Mouse (Mus musculus) intestine, postnatal 0 days (tissue): ENCODE results near the gene 5730522E02Rik. TPM values are rescaled to one million over a fixed set of nuclear protein-coding genes. Genes with fewer than 3 reads are reported as not detected.

Experiments
- ATAC-seq: fragments of 200-750 bp; cut with Nextera tagmentation; 2 replicates; pipeline ENCODE4 v1.8.0; 2017; ENCODE audit warnings: mild to moderate bottlenecking, moderate TSS enrichment, moderate library complexity
- H3K27ac ChIP-seq: fragments of 300-500 bp; sonication (generic); 2 replicates; pipeline ENCODE4 v1.5.1; 2014; ENCODE audit warnings: mild to moderate bottlenecking, low read depth, low read length, moderate library complexity
- H3K27me3 ChIP-seq: fragments of 300-500 bp; sonication (generic); replicated peaks from 2 replicates; pipeline ENCODE4 v1.6.1; 2014; ENCODE audit warnings: low read length, mixed read lengths; ENCODE audit not compliant: control insufficient read depth, insufficient read depth
- H3K36me3 ChIP-seq: fragments of 300-500 bp; sonication (generic); 2 replicates; pipeline ENCODE4 v1.6.1; 2014; ENCODE audit warnings: mild to moderate bottlenecking, moderate library complexity; ENCODE audit not compliant: control insufficient read depth, insufficient read depth
- H3K4me1 ChIP-seq: fragments of 300-500 bp; sonication (generic); replicated peaks from 2 replicates; pipeline ENCODE4 v1.6.1; 2014; ENCODE audit warnings: antibody characterized with exemption, low read length, mixed read lengths; ENCODE audit not compliant: control insufficient read depth, insufficient read depth
- H3K4me2 ChIP-seq: fragments of 300-500 bp; sonication (generic); replicated peaks from 2 replicates; pipeline ENCODE4 v1.6.1; 2014; ENCODE audit warnings: low read depth, mild to moderate bottlenecking, moderate library complexity
- H3K4me3 ChIP-seq: fragments of 300-500 bp; sonication (generic); 2 replicates; pipeline ENCODE4 v1.5.1; 2014; ENCODE audit warnings: low read depth, low read length
- H3K9ac ChIP-seq: fragments of 300-500 bp; sonication (generic); 2 replicates; pipeline ENCODE4 v1.6.1; 2014; ENCODE audit warnings: mild to moderate bottlenecking, low read depth, low read length
- H3K9me3 ChIP-seq: fragments of 300-500 bp; sonication (generic); 2 replicates; pipeline ENCODE4 v1.6.1; 2016; ENCODE audit warnings: mixed run types; ENCODE audit not compliant: control insufficient read depth
- CTCF ChIP-seq: sonication (generic); IDR thresholded peaks from 2 replicates; pipeline ENCODE4 v1.5.1; 2016; ENCODE audit warnings: low read depth, mild to moderate bottlenecking, control low read depth, antibody characterized with exemption, moderate library complexity
- WGBS: fragments of 180-500 bp; shearing (Covaris S2); extraction: QIAGEN DNeasy Blood & Tissue Kit; methylation state at CpG from one replicate; pipeline ENCODE4 v1.1.7; 2014; 5-methylcytosine and 5-hydroxymethylcytosine counted together
- polyA plus RNA-seq: library from polyadenylated mRNA; unstranded; fragments of >200 nt; fragmentation: Nextera tagmentation; extraction: Ambion mirVana; gene quantifications from 2 replicates; pipeline ENCODE4 v1.2.1, GENCODE M21; 2015

Gene 5730522E02Rik
- polyA plus RNA-seq, 1 experiment from 2014 or later, result 0.77 TPM

DNA sequence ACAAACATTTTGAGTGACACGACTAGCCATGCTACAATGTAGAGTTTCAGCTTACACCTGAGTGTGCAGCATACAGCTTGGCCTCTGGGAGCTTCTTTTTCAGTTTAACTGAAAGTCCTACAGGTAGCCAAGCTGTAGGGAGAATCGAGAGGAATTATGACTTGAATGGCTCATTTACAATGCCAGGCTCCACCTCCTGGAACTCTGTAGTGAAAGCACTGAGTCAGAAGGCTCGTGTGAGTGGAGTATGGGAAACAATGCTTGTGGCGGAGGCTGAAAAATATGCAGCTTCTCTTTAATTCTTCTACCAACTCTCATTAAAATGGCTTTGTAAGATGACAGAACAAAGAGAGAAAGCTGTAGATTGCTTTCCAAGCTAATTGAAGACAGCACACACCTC is 92.9 kb downstream of the 5730522E02Rik start:
- Histone ChIP-seq H3K9me3 (no peaks in the 10 kb centered on the region), H3K27ac (no peak overlapping the region), H3K9ac (no peak overlapping the region), H3K4me2 (no peak overlapping the region), H3K4me3 (no peak overlapping the region), H3K4me1 (no peaks in the 10 kb centered on the region), H3K36me3 (no peaks in the 10 kb centered on the region), H3K27me3 (no peaks in the 10 kb centered on the region)
- TF ChIP-seq CTCF, result no peak
- no peak for ATAC-seq
- WGBS, result 52% methylated on average over 4 of the region's 4 CpGs

DNA sequence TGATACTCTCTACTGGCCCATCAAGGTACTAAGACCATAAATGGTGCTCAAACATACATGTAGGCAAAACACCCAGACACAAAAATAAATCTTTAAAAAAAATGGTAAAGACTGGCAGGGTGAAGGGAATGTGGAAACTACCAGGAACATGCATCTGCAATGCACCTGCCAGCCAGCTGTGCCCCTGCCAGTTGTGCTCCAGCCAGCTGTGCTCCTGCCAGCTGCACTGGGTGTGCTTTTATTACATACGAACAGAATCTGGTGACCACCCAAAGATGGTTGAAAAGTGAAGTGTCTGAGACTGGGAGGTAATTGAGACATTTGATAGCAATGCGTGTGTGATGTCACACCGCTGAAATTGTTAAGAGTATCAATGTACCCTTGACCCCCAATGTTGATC is 98.4 kb downstream of the 5730522E02Rik start:
- Histone ChIP-seq H3K9ac (no peak overlapping the region), H3K4me1 (no peaks in the 10 kb centered on the region), H3K4me3 (no peak overlapping the region), H3K27me3 (no peaks in the 10 kb centered on the region), H3K9me3 (no peaks in the 10 kb centered on the region), H3K27ac (no peak overlapping the region), H3K36me3 (no peaks in the 10 kb centered on the region), H3K4me2 (no peak overlapping the region)
- no peak for ATAC-seq
- no peak for TF ChIP-seq CTCF
- 82% methylated on average over 3 of the region's 3 CpGs for WGBS

DNA sequence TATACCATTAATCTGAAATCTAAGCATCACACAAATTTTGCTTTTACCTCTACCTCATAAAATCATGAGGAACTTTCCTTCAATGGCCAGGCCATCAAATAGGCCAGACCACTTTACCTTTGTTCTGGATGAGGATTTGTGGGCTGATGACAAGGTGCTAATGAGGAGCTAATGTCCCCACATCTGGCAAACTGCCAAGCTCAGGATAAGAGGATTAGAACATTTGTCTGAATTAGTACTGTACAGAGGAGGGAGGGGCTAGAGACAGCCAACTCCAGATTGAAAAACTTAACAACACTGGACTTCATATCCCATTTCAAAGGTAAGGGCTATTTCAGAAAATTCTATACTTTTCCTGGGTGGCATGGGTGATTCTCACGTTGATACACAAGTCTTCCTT is 101.9 kb downstream of the 5730522E02Rik start:
- H3K27me3 ChIP-seq, result no peaks in the 10 kb centered on the region
- H3K9me3 ChIP-seq, result no peaks in the 10 kb centered on the region
- H3K4me1 ChIP-seq, result no peaks in the 10 kb centered on the region
- no peak overlapping the region for H3K4me3 ChIP-seq
- H3K27ac ChIP-seq, result no peak overlapping the region
- no peaks in the 10 kb centered on the region for H3K36me3 ChIP-seq
- H3K9ac ChIP-seq, result no peak overlapping the region
- no peak for TF ChIP-seq CTCF
- WGBS, result 57% methylated on average over 1 of the region's 1 CpGs
- H3K4me2 ChIP-seq, result no peak overlapping the region
- no peak for ATAC-seq

DNA sequence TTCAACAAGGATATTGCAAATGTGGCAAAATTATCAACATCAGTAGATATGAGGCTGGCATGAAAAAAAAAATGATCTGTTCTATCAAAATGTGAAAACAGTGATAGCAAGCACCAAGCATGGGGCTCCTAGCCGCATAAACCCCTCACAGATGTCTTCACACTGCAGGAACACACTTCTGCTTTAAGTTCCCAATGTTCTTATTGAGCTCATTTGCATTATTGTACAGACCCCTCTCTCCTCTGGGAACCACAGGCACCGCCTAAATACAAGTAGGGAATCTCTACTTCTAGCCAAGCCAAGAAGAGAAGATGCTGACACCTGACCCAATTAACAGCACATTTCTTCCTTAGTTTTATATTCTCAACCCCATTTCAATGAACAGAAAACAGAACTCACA is 105.9 kb downstream of the 5730522E02Rik start:
- H3K9ac ChIP-seq, result no peak overlapping the region
- no peak for ATAC-seq
- H3K27ac ChIP-seq, result no peak overlapping the region
- H3K4me3 ChIP-seq, result no peak overlapping the region
- H3K4me2 ChIP-seq, result no peak overlapping the region
- 79% methylated on average over 2 of the region's 2 CpGs for WGBS
- no peaks in the 10 kb centered on the region for H3K9me3 ChIP-seq
- no peak for TF ChIP-seq CTCF
- H3K4me1 ChIP-seq, result no peaks in the 10 kb centered on the region
- H3K27me3 ChIP-seq, result no peaks in the 10 kb centered on the region
- H3K36me3 ChIP-seq, result no peaks in the 10 kb centered on the region

DNA sequence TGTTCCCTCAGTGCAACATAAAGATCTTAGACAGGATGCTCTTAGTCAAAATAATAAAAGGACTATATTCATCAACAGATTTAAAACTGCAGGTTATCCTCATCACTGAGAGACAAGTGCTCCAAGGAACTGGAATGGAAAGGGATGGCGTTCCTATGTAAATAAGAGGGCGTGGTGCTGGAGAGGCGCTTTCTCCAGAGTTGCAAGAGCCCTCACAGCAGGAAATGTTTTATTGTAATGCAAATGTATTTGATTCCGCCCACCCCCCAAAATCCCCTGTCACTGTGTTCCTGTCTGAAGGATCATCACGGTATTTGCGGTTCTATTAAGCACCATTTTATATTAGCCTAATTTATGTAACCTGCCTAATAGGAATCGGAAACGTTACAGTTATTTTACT is 106.9 kb downstream of the 5730522E02Rik start:
- no peaks in the 10 kb centered on the region for H3K36me3 ChIP-seq
- H3K4me1 ChIP-seq, result no peaks in the 10 kb centered on the region
- WGBS, result 12% methylated on average over 8 of the region's 8 CpGs
- TF ChIP-seq CTCF, result no peak
- H3K9me3 ChIP-seq, result no peaks in the 10 kb centered on the region
- H3K9ac ChIP-seq, result no peak overlapping the region
- no peak for ATAC-seq
- H3K4me2 ChIP-seq, result no peak overlapping the region
- no peak overlapping the region for H3K4me3 ChIP-seq
- no peaks in the 10 kb centered on the region for H3K27me3 ChIP-seq
- H3K27ac ChIP-seq, result no peak overlapping the region

DNA sequence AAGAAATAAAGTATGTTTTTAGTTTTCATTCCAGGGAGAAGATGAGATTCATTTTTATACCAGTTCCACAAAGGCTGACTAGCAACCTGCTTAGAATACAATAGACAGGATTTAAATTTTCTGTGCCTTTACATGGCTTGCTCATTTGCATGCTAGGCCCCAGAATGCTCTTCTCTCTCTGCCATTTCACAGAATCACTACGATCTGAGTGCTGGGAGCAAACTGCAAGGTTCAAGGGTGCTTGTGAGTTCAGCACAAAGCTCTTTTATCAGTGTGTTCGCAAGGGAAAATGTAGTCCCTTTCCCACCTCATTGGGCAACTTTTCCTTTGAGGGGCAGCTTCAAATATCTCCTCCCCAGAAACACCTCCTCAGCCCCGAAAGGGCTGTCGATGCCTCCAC is 107.7 kb downstream of the 5730522E02Rik start:
- H3K4me2 ChIP-seq, result no peak overlapping the region
- 35% methylated on average over 4 of the region's 4 CpGs for WGBS
- no peak for TF ChIP-seq CTCF
- H3K27me3 ChIP-seq, result no peaks in the 10 kb centered on the region
- H3K4me3 ChIP-seq, result no peak overlapping the region
- ATAC-seq, result no peak
- no peak overlapping the region for H3K9ac ChIP-seq
- H3K4me1 ChIP-seq, result no peaks in the 10 kb centered on the region
- no peaks in the 10 kb centered on the region for H3K36me3 ChIP-seq
- no peak overlapping the region for H3K27ac ChIP-seq
- H3K9me3 ChIP-seq, result no peaks in the 10 kb centered on the region

DNA sequence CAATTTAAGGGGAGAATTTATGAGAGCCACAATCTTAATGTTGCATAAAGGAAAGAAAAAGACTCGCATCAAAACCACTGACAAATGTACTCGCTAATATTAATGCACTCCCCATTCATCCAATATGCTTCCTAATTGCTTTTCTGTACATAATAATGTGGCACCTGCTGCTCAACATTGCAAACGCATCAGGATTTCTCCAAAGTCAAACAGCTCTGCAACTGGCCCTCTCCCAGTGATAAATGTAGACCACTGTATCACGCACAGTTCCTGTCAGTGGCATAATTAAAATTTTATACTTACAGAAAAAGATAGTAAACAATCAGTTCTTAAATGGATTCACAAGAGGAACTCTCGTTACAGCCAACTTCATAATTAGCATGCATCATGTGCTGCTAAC is 110.5 kb downstream of the 5730522E02Rik start:
- no peaks in the 10 kb centered on the region for H3K4me1 ChIP-seq
- no peaks in the 10 kb centered on the region for H3K36me3 ChIP-seq
- 88% methylated on average over 5 of the region's 5 CpGs for WGBS
- no peak overlapping the region for H3K4me3 ChIP-seq
- H3K4me2 ChIP-seq, result no peak overlapping the region
- no peak for ATAC-seq
- no peak overlapping the region for H3K9ac ChIP-seq
- no peak for TF ChIP-seq CTCF
- no peaks in the 10 kb centered on the region for H3K9me3 ChIP-seq
- H3K27ac ChIP-seq, result no peak overlapping the region
- no peaks in the 10 kb centered on the region for H3K27me3 ChIP-seq
